Comparison of ENCODE assay signal across 8 mouse cellular contexts in genomic region chr1:168432281-168432725, GRCm38 (mm10). TPM values are rescaled to one million over a fixed set of nuclear protein-coding genes. Genes with fewer than 3 reads are reported as not detected.
DNase-seq lines count a peak whose midpoint lies in the region; ATAC-seq lines count a peak whose summit lies in the region.

No protein-coding gene starts in this region.

- DNase-seq in gastrocnemius, adult 18-20 months (ENCODE audit: low spot score): peak; percentile 98
- DNase-seq in layer of hippocampus, postnatal 36 days: peak; percentile 95 to 96
- peak; percentile 99 for DNase-seq in lung, postnatal 25 days (ENCODE audit: low spot score)
- DNase-seq in retina, adult 2 months (ENCODE audit: low read depth, low spot score): peak; percentile 93
- DNase-seq in thymus, postnatal 25 days: peak; percentile 75

- no peaks in the 10 kb centered on the region for H3K27me3 ChIP-seq in hindbrain, embryonic 15.5 days

- peaks cover 14% of the 10 kb centered on the region for H3K4me1 ChIP-seq in hindbrain, embryonic 15.5 days (replicated peaks)

- peak; percentile 75 for ATAC-seq in activated CD4-positive, CD25-positive, alpha-beta regulatory T cell, adult 4 months
- peak; percentile 96 for ATAC-seq in common myeloid progenitor, adult 5-6 weeks (replicated peaks; ENCODE audit: low read depth, poor library complexity, severe bottlenecking)
- peak; percentile 100 for ATAC-seq in hindbrain, embryonic 15.5 days (ENCODE audit: low FRiP score, low read depth)

- H3K4me2 ChIP-seq in hindbrain, embryonic 15.5 days: peak overlapping the region; percentile 57

- H3K27ac ChIP-seq in hindbrain, embryonic 15.5 days (replicated peaks): peak overlapping the region; percentile 73

- H3K9ac ChIP-seq in hindbrain, embryonic 15.5 days: 0 out of 2 replicates have a peak overlapping the region, but pooled peaks have one; percentile 32

- peak overlapping the region; percentile 38 for H3K4me3 ChIP-seq in hindbrain, embryonic 15.5 days

- H3K36me3 ChIP-seq in hindbrain, embryonic 15.5 days: no peaks in the 10 kb centered on the region

- no peaks in the 10 kb centered on the region for H3K9me3 ChIP-seq in hindbrain, embryonic 15.5 days

- WGBS in hindbrain, embryonic 15.5 days: under 1% methylated on average over 19 of the region's 22 CpGs

RNA-seq across cellular contexts. Expression of gene Pbx1, which starts 0.2 kb away (rescaled TPM):
- polyA plus RNA-seq in activated CD4-positive, CD25-positive, alpha-beta regulatory T cell, adult 4 months (2017; shearing (Covaris generic)): under 1 TPM in 1 of 2 experiments, not detected in 1; 0.08 TPM
- 45.1 and 54.5 TPM in 2 replicates for total RNA-seq in common myeloid progenitor, adult 5-6 weeks (2017)
- 10 to 100 TPM; 25.2 to 28.0 TPM for total RNA-seq in gastrocnemius, adult 18-20 months (2021)
- 44.2 and 57.0 TPM in 2 replicates for polyA plus RNA-seq in hindbrain, embryonic 15.5 days (2015; fragmentation: Nextera tagmentation; extraction: Ambion mirVana)
- total RNA-seq in layer of hippocampus, postnatal 36 days (2021): 100 to 1,000 TPM; 117 to 118 TPM

Comparison
In these comparisons a context has a peak if more than half of its experiments do, and no peak if none do; other contexts are left out.
1. Peak in every context shown above with its lines: DNase-seq, ATAC-seq, H3K4me3 ChIP-seq and H3K27ac ChIP-seq.